Mouse (Mus musculus): ENCODE results near the gene Pfn5. TPM values are rescaled to one million over a fixed set of nuclear protein-coding genes. Genes with fewer than 3 reads are reported as not detected.

The Pfn5 gene
- polyA plus RNA-seq (2012; rRNA removed): not detected in 2 replicates

GRCm38 (mm10) chrX:95557887-95558286 lies at the start of gene Pfn5, which contains the start of gene Asb12:
Gene Pfn5, plus strand, starts transcription at chrX:95558104.
Gene Asb12, minus strand, starts transcription at chrX:95557987.

Other genes with a start within 250 kb of the Pfn5 start
- gene Amer1, start 113.2 kb upstream of the Pfn5 start, polyA plus RNA-seq (2012; rRNA removed): 8.7 and 8.8 TPM in 2 replicates
- 0.14 and 0.39 TPM in 2 replicates for gene Asb12, start 117 bp upstream of the Pfn5 start, polyA plus RNA-seq (2012; rRNA removed)
- gene Zc4h2, start 100.4 kb downstream of the Pfn5 start, polyA plus RNA-seq (2012; rRNA removed): 49.5 and 59.6 TPM in 2 replicates
- gene Zc3h12b, start 153.6 kb downstream of the Pfn5 start, polyA plus RNA-seq (2012; rRNA removed): 2.0 and 2.4 TPM in 2 replicates